Mouse (Mus musculus): ENCODE results near the gene Plce1.

- no peak for TF ChIP-seq EP300 (IDR thresholded peaks at IDR 0.05)
- no peak for TF ChIP-seq CTCF (IDR thresholded peaks at IDR 0.05)
Observed at GRCm38 (mm10) chr19:38597392-38597791, 116.5 kb downstream of the Plce1 start.

Data from lung, postnatal 0 days (tissue).